Mouse (Mus musculus) ES-E14 (cell line): ENCODE results near the gene Galp. TPM values are rescaled to one million over a fixed set of nuclear protein-coding genes. Genes with fewer than 3 reads are reported as not detected.

Experiments used
- DNase-seq: peaks from one replicate; pipeline ENCODE4 v3.0.0-alpha.2; 2013; ENCODE audit warnings: low read depth, low spot score
- H3K27ac ChIP-seq: 2 replicates; pipeline ENCODE4 v1.5.1; 2012; ENCODE audit warnings: low read depth, mild to moderate bottlenecking, low read length, moderate library complexity, mixed read lengths; ENCODE audit not compliant: poor library complexity, insufficient read depth, severe bottlenecking
- H3K36me3 ChIP-seq: 2 replicates; pipeline ENCODE4 v1.6.1; 2012; ENCODE audit warnings: mild to moderate bottlenecking, low read length, moderate library complexity, mixed read lengths; ENCODE audit not compliant: control insufficient read depth, poor library complexity, insufficient read depth, severe bottlenecking
- H3K4me1 ChIP-seq, 2 experiments: fragments of 150-350 bp in 1 of 2; sonication (generic) in 1 of 2; 2 replicates each; pipeline ENCODE4 v1.6.1; 2012; ENCODE audit warnings: low read length in 2 of 2, mild to moderate bottlenecking in 1 of 2, mixed read lengths in 1 of 2; ENCODE audit not compliant: control insufficient read depth in 2 of 2, insufficient read depth in 2 of 2, poor library complexity in 1 of 2
- H3K4me3 ChIP-seq, 2 experiments: fragments of 150-350 bp in 1 of 2; sonication (generic) in 1 of 2; 2 replicates each; pipeline ENCODE4 v1.5.1; 2012; ENCODE audit warnings: low read length in 2 of 2, low read depth in 1 of 2, mild to moderate bottlenecking in 1 of 2, mixed read lengths in 1 of 2; ENCODE audit not compliant: insufficient read depth in 1 of 2, poor library complexity in 1 of 2, severe bottlenecking in 1 of 2
- H3K9ac ChIP-seq: 2 replicates; pipeline ENCODE4 v1.6.1; 2012; ENCODE audit warnings: low read depth, mild to moderate bottlenecking, low read length, mixed read lengths; ENCODE audit not compliant: poor library complexity, insufficient read depth, severe bottlenecking
- H3K9me3 ChIP-seq: fragments of 150-350 bp; sonication (generic); 2 replicates; pipeline ENCODE4 v1.6.1; 2012; ENCODE audit warnings: low read depth, mild to moderate bottlenecking, low read length; ENCODE audit not compliant: control insufficient read depth, insufficient read depth
- CHD2 ChIP-seq: IDR thresholded peaks from 2 replicates; pipeline ENCODE4 v1.6.1; 2014; ENCODE audit warnings: mild to moderate bottlenecking, low read depth, low read length, inconsistent platforms
- HCFC1 ChIP-seq: IDR thresholded peaks from 2 replicates; pipeline ENCODE4 v1.6.1; 2012; ENCODE audit warnings: low read length, inconsistent platforms, borderline replicate concordance; ENCODE audit not compliant: insufficient read depth
- MAFK ChIP-seq: IDR thresholded peaks from 2 replicates; pipeline ENCODE4 v1.6.1; 2014; ENCODE audit warnings: mild to moderate bottlenecking, low read depth, low read length, inconsistent platforms; ENCODE audit not compliant: insufficient read depth
- ZC3H11A ChIP-seq: IDR thresholded peaks from 2 replicates; pipeline ENCODE4 v1.6.1; 2012; ENCODE audit warnings: low read depth, mild to moderate bottlenecking, inconsistent platforms, low read length, borderline replicate concordance
- ZNF384 ChIP-seq: IDR thresholded peaks from 2 replicates; pipeline ENCODE4 v1.6.1; 2012; ENCODE audit warnings: low read depth, low read length, inconsistent platforms
- in situ Hi-C, 2 experiments: fragments of 600-800 bp; cut with MboI; formaldehyde crosslinking; loops; one replicate each; pipeline ENCODE4 v1.15.1; 2025; ENCODE audit warnings: low sequenced_read_pairs in 2 of 2, inconsistent platforms in 1 of 2; ENCODE audit not compliant: unreplicated experiment in 2 of 2
- total RNA-seq: library from RNA; depleted of rRNA; stranded (reverse); fragments of 300-350 nt; gene quantifications from 2 replicates; pipeline ENCODE4 v1.2.3, GENCODE M21; 2012; rRNA removed

The Galp gene
- not detected in 2 replicates for total RNA-seq

DNA sequence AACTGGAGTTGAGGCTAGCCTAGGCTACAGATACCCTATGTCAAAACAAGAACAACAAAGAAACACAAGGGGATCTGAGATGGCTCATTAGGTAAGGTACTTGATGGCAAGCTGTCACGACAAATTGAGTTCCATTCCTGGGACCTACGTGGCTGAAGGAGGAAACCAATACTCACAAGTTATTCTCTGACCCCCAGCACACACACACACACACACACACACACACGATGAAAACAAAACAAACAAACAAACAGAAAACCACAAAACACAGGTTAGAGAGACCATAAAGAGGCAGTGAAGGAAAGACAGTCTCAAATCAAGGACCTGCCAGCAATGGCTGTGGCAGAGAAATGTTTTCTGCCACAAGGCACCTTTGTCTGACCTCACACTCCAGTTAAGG, at the start of gene Galp:
Gene Galp (plus strand): TSS at position 301 of the 400 bp plus-strand sequence.
- TF ChIP-seq CHD2 (no peak), HCFC1 (no peak), ZC3H11A (no peak), MAFK (no peak), ZNF384 (no peak)
- in situ Hi-C loops: loop anchor here in 1 of 2 experiments (10.0 kb wide), 1 partner anchor 72 kb away; no protein-coding TSS in a partner anchor

DNA sequence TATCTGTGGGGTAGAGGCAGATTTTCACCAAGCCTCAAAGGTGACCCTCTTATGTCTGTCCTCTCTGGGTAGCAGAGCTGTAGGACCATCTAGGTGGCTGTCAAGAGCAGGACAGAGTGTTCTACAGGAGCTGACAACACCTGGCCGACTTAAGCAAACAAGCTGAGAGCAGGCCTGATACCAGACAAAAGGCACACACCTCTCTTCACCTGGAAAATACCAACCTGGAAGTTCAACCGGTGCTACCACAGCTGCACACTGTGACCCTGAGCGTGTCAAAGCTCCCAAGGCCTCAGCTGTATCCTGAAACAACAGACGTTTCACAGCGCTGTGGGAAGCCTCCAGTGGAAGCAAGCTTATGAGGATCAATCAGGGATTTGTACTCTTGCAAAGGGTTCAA, 49.2 kb upstream of the Galp start:
- in situ Hi-C loops: no loop called here
- DNase-seq: no peak
- H3K4me3 ChIP-seq: no peak overlapping the region
- no peak overlapping the region for H3K9ac ChIP-seq
- no peaks in the 10 kb centered on the region for H3K9me3 ChIP-seq
- H3K27ac ChIP-seq: no peak overlapping the region
- peaks cover 7 to 14% of the 10 kb centered on the region in 2 experiments; a peak in 3 of 4 replicates for H3K4me1 ChIP-seq
- TF ChIP-seq HCFC1 (no peak), ZNF384 (no peak), CHD2 (no peak), MAFK (no peak), ZC3H11A (no peak)
- H3K36me3 ChIP-seq: no peaks in the 10 kb centered on the region; the same call in 1 of the 2 replicates

More for the DNA sequence above, at the start of gene Galp:
- Histone ChIP-seq H3K9me3 (no peaks in the 10 kb centered on the region), H3K27ac (no peak within 1 kb of the TSS), H3K4me3 (no peak within 1 kb of the TSS; a peak in 1 of 4 replicates), H3K9ac (no peak within 1 kb of the TSS), H3K36me3 (no peaks in the 10 kb centered on the region), H3K4me1 (no peaks in the 10 kb centered on the region)
- no peak for DNase-seq

DNA sequence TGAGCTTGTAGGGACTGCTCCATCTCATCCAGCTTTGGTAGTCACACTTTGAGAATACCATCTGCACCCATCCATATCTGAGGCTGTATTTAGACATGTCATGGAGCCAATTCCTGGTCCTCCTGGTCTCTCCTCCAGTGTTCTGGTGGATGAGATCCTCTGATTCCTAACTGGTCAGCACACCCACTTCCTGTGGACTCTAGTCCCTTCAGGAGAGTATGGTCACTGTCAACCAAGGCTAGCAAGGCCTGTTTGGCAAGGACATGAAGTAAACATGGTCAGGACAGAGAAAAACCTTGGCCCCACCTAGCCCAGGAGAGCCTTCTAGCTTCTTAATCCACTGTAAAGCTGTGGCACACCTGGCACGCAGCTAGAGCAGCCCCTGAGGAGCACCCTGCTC, 45.6 kb upstream of the Galp start:
- TF ChIP-seq MAFK: no peak
- in situ Hi-C loops: no loop called here

DNA sequence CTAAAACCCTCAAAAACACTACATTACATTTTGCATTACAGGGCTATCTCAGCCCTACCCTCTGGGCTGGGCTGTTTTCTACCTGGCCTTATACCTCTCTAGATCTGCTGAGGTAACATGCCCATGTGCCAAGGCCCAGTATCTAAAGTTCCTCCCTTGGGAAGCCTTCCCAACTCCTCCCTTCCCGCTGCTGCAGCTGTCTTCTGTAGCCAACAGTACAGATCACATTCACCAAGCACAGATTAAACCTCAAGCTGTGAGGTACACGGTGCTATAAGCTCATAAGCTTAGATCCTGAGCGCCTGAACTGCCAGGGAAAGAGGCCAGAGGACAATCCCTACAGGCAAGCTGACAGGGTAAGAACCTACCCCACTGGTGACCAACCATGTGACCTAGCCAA, 44.9 kb upstream of the Galp start:
- Histone ChIP-seq H3K9me3 (no peaks in the 10 kb centered on the region), H3K4me1 (peaks cover 2 to 5% of the 10 kb centered on the region in 2 experiments; a peak in 3 of 4 replicates), H3K9ac (no peak overlapping the region), H3K36me3 (no peaks in the 10 kb centered on the region), H3K4me3 (no peak overlapping the region), H3K27ac (no peak overlapping the region)
- DNase-seq: no peak
- in situ Hi-C loops: no loop called here
- TF ChIP-seq ZNF384: no peak
- no peak for TF ChIP-seq CHD2
- TF ChIP-seq ZC3H11A: no peak
- no peak for TF ChIP-seq HCFC1
- no peak for TF ChIP-seq MAFK

More for the DNA sequence above, 45.6 kb upstream of the Galp start:
- Histone ChIP-seq H3K9me3 (no peaks in the 10 kb centered on the region), H3K36me3 (no peaks in the 10 kb centered on the region), H3K9ac (no peak overlapping the region), H3K4me1 (peaks cover 2 to 7% of the 10 kb centered on the region in 2 experiments; a peak in 3 of 4 replicates), H3K4me3 (no peak overlapping the region), H3K27ac (no peak overlapping the region)
- DNase-seq: no peak

DNA sequence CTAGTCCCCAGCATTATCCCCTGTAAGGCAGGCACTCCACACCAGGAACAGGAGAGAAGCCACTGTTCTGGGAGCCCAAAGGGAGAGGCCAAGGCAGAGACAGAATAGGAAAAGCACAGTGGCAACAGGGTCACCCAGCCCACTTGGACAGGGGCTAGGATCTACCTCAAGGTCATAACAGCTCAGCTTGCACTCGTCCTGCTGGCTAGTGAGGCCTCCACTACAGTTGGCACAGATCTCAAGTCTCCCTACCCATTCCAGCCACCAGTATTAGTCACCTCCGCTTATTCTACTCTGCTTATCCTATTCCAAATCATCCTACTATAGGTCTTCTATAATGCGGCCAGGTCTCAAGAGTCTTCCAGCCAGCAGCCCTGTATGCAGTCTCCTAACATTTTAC, 43.8 kb upstream of the Galp start:
- TF ChIP-seq CHD2 (no peak), HCFC1 (no peak), ZC3H11A (no peak), ZNF384 (no peak), MAFK (no peak)
- H3K9ac ChIP-seq: no peak overlapping the region
- in situ Hi-C loops: no loop called here
- H3K27ac ChIP-seq: no peak overlapping the region
- no peaks in the 10 kb centered on the region for H3K9me3 ChIP-seq
- H3K4me1 ChIP-seq: peaks cover 2 to 5% of the 10 kb centered on the region in 2 experiments; a peak in 3 of 4 replicates
- H3K4me3 ChIP-seq: no peak overlapping the region
- no peak for DNase-seq
- H3K36me3 ChIP-seq: no peaks in the 10 kb centered on the region
